Mouse (Mus musculus): Measurements from ENCODE around the gene Fah. TPM values are rescaled to one million over a fixed set of nuclear protein-coding genes. Genes with fewer than 3 reads are reported as not detected.

The Fah gene
- total RNA-seq, 2 experiments from 2014 or later = 59.6 to 77.1 TPM

Other genes starting within 250 kb of the Fah start
- gene Arnt2, start 196.5 kb downstream of the Fah start, total RNA-seq (2021) = 10 to 100 TPM; 34.9 to 36.4 TPM
- gene Gm2115, start 77.8 kb downstream of the Fah start, total RNA-seq (2021) = 10 to 100 TPM; 36.3 to 42.6 TPM
- gene Zfand6, start 83.2 kb upstream of the Fah start, total RNA-seq (2021) = 100 to 1,000 TPM; 115 to 136 TPM
- gene Olfr291, start 246.8 kb upstream of the Fah start, total RNA-seq (2021) = not detected